Mouse (Mus musculus) embryonic fibroblast, embryonic 13.5 days (primary cell): Measurements from ENCODE around the gene Pde11a.

Experiments used
- CTCF ChIP-seq: IDR thresholded peaks from 2 replicates; pipeline ENCODE4 v1.5.1; 2011; ENCODE audit warnings: mild to moderate bottlenecking, control low read depth, low read length, moderate library complexity, borderline replicate concordance; ENCODE audit not compliant: insufficient read depth
- POLR2A ChIP-seq: IDR thresholded peaks from 2 replicates; pipeline ENCODE4 v1.6.1; 2011; ENCODE audit warnings: low read depth, mild to moderate bottlenecking, control low read depth, low read length, moderate library complexity

- TF ChIP-seq CTCF (no peak), POLR2A (no peak)
Measured at GRCm38 (mm10) chr2:76132983-76133382, 205.6 kb downstream of the Pde11a start.
